Mouse (Mus musculus): ENCODE measurements around the gene Def8. TPM values are rescaled to one million over a fixed set of nuclear protein-coding genes. Genes with fewer than 3 reads are reported as not detected.
"Not testable (repeated sequence)": the region's sequence is repeated elsewhere in the genome, so short reads cannot be mapped to it uniquely, and the experiment has no call there.

The Def8 gene
- total RNA-seq, 2 experiments from 2014 or later: 65.4 to 68.0 TPM

- no peak for DNase-seq
Observed at GRCm38 (mm10) chr8:123441788-123442187, 18.5 kb downstream of the Def8 start.

- DNase-seq: no peak
Observed at GRCm38 (mm10) chr8:123442351-123442750, 19.0 kb downstream of the Def8 start.

- DNase-seq: peak; percentile 96
Observed at GRCm38 (mm10) chr8:123442871-123443575, 19.7 kb downstream of the Def8 start.

DNA sequence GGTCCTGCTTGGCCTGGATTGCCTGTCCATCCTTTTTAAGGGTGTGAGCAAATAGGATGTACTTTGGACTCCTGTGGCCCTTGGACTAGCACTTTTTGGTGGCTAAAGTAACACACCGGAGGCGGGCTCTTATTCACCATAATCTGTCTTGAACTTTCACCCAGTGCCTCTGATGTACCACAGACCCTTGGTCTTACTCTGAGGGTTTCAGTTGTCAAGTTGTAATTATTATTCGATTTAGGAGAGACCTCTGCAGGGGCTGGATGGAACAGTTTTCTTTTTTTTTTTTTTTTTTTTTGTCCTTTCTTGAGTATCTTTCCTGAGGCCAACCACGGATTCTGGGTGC is 20.2 kb downstream of the Def8 start:
- DNase-seq: no peak

GRCm38 (mm10) chr8:123444131-123444530 is 20.8 kb downstream of the Def8 start:
- no peak for DNase-seq

DNA sequence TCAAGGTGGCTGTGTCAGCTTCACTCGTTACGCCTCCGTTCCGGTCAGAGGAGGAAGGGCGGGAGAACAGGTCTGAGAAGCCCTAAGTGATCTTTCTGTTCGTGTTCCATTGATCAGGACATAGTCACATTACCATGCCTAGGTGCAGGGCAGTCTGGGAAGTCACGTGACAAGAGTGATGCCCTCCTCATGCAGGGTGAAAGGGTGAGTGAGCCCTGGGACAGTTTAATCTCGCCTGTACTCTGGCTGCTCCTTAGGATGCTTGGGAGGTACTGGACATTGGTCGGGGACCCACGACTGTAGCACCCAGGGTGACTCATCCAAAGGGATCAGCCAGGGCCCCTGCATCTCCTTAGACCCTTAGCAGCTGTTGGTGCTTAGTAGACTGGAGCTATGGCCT is 22.7 kb downstream of the Def8 start:
- no peak for DNase-seq

DNA sequence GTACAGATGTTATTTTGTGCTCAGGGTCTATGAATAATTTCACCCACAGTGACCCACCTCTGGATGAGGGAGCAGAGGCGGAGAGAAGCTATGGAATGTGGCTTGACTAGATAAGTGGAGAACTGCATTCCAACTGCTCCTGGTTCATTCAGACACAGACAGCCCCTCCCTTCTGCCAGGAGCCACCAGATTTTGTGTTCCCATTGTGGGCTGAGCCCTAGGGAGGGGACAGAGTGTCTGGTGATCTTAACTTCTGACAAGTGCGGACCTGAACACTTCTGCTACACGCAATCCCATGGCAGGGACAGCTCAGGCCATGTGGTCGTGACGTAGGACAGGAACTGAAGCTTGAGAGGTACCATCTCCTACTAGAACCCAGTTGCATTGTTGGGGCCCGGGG is 23.5 kb downstream of the Def8 start:
- DNase-seq: peak; percentile 16

DNA sequence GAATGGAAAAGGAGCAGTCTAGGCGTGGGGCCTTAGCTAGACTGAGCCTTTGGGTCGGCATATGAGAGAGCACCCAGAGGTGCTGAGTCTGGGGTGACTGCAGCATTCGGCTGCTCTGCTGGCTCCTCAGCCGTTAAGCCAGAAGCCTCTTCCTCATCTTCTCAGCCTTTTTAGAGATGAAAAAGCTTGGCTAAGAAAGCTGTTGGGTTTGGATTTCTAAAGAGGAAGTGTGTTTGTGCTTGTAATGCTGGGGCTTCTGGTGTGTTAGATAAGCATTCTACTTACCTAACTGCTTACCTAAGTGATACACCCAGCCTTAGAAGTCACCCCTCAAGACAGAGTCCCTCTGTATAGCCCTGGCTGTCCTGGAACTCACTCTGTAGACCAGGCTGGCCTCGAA is 27.5 kb downstream of the Def8 start:
- no peak for DNase-seq

GRCm38 (mm10) chr8:123451747-123452146 is 28.4 kb downstream of the Def8 start:
- DNase-seq: not testable (repeated sequence)

DNA sequence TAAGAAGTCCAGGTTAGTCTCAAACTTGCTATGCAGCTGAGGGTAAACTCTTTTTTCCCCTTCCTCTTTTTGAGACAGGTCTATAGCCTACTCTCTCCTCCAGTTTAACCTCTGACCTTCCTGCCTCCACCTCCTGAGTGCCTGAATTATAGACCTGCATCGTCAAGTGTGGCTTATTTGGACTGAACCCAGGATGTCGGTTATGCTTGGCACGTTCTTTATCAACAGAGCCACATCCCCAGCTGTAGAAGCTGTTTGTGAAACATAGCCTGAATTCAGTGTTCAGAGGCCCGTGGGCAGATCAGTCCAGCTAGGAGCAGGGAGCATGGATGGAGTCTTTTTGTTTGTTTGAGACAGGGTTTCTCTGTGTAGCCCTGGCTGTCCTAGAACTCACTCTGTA is 28.8 kb downstream of the Def8 start:
- DNase-seq: no peak

GRCm38 (mm10) chr8:123453291-123453690 is 30.0 kb downstream of the Def8 start:
- DNase-seq: no peak

DNA sequence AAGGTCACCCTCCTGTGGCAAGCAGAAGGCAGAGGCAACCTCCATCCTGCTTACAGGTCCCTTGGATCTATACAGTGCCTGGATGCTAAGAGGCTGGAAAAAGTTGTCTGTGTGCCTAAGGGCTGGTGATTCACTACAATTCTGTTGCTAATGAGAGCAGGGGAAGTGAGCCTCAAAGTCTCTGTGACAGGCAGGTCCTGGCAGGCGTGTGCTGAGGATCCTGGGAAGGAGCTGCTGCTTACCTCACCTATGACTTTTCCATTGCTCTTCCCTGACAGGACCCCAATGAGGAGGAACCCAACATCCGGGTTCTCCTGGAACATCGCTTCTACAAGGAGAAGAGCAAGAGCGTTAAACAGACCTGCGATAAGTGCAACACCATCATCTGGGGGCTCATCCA is 30.6 kb downstream of the Def8 start:
- DNase-seq: no peak

DNA sequence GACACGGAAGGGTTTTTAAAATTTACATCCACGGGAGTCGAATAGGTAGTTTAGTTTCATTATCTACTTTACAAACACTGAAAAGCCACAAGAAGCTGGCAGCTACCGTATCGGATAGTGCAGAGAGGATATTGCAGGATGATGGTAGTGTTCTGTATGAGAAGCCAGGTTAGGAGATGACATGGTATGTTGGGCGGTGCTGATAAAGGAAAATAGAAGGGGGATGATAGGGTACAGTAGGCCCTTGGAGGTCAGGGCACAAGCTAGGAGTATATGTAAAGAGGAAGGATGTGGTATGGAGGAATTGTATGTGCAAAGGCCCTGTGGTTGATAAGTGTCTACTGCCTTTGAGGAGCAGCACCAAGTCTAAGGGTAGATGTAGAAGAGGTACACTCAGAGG is 31.2 kb downstream of the Def8 start:
- no peak for DNase-seq

DNA sequence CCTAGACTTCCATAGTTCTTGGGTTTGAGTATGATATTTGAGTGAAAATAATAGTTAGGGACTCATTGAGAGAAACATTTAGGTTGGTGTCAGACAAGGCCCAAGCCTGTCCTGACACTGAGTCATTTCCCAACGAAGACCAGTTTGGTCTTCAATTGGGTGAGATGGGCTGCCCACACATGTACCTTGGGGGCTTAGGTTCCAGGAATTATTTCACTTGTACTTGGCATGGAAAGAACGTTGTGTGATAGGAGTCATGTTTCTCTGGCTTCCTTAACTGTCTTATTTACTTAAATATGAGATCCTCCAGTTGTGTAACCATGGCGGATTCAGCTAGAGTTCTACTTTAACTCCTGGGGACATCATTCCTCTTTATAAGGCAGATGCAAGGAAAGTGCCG is 40.3 kb downstream of the Def8 start:
- DNase-seq: no peak

GRCm38 (mm10) chr8:123467476-123467875 is 44.1 kb downstream of the Def8 start:
- DNase-seq: no peak

GRCm38 (mm10) chr8:123472991-123473390 is 49.7 kb downstream of the Def8 start:
- DNase-seq: not testable (repeated sequence)

DNA sequence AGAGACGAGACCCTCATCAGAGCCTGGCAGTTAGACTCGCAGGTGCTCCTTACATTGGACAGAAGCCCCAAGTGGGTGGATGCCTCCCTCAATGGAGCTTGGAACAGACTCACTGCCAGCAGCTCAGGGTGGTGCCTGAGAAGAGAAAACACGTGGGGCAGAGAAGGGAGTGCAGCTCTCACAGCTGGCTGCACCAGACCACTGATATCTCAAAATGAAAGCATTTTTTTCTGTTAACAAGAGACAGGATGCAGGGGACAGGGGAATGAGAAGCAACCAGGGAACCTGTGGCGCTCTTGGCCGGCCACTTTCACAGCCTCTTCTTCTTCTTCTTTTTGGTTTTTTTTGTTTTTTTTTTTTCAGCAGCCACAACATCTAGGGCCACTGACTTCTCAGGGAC is 51.2 kb downstream of the Def8 start:
- not testable (repeated sequence) for DNase-seq

DNA sequence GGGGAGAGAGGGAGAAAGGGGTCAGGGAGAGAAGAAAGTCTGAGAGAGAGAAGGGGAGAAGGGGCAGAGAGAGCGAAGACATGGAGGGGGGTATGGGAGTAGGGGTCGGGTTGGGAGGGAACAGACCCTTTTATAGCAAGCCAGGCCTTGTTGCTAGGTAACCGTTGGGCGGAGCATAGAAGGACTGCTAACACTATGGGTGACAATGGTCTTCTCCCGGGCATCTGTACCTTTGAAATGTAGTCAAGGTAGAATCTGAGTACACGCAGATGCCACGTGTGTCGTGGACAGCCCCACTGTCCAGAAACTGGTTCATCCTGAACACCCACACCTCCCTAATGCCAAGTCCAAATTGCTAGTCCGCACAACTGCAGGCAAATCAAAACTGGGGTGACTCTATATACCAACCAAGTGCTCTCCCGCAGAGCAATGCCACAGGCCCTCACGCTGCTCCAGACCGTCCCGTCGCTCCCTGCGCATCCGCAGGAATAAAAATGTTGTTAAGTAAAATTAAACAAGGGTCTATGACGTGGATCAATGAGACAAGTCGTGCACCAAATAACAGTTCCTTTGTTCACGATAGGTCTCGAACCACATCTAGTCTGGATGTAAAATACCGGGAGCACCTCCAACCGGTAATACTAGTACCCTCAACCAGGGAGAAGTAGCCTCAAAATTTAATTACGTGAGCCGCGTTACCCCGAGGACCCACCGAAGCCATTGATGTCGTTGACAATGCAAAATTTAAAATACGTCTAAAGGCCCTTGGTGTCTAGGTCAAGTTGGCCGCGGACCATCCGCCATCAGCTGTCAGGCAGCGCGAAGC is 53.8 kb downstream of the Def8 start:
- DNase-seq: peak; percentile 9

GRCm38 (mm10) chr8:123477737-123478258 is 54.5 kb downstream of the Def8 start, which contains the start of gene Afg3l1:
Gene Afg3l1, plus strand, starts transcription at chr8:123477903.
- peak; percentile 94 for DNase-seq

DNA sequence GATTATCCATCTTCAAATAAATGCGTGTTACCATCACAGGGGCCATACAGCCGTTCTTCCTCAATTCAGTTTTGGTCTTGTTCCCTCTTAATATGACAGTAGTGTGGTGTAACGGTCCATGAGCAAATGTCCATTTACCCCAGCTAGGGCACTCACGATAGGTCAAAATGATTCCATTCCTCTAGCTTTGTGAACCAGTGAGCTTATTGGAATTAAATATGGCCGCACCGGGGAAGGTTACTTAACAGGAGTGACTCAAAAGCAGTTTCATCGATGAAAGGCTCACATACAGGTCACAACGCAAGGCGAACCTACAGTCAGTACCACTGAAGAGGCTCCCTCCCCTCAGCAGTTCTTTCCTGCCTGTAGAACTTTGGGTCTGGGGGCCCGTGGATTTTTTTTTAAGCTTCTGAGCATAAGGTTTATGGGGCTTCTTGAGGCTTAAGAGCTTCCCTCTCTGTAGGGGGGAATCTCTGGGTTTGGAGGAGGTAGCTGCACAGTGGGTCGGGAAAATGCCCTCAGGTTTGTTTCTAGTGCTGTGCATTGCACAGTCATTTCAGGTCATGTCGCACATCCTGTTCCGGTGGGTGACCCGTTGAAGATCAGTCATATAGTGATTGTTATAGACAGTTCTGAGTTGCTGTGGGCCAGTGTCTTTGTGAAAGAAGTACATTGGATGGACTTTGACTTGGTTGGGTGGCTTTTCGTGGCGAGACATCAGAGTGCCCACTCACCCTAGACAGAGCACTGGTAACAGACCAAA is 55.3 kb downstream of the Def8 start:
- DNase-seq: no peak

- no peak for DNase-seq
Observed at GRCm38 (mm10) chr8:123482627-123483026, 59.3 kb downstream of the Def8 start.

DNA sequence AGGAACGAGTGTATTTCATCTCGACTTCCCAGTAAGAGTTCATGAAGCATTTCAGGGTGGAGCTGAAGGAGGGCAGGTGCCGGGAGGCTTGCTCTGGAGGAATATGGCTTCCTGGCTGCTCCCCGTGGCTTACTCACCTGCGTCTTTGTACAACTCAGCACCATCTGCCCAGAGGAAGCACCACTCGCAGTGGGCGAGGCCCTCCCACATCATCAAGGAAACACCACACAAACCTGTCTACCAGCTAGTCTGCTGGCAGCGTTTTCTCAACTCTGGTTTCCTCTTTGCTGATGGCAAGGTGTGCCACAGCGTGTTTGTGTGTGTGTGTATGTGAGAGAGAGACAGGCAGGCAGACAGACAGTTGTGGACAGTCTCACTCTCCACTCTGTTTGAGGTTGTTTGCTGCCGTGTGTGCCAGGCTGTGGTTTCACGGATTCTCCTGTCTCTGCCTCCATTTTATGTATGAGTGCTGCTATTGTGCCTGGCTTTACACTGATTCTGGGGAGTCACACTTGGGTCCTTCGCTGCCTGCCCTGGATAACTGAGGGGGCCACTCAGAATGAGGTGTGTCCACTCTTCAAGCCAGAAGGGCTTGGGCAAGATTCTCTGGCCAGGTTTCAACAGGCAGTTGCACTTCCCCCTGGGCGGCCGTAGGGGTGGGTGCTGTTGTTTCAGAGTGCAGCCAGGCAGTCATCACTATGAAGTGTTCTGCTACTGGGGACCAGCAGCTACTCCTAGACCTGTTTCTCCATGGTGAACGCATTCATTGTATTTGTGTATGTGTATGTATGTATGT is 68.2 kb downstream of the Def8 start:
- no peak for DNase-seq
